Mouse (Mus musculus) right cerebral cortex, postnatal 14 days (tissue): Measurements from ENCODE around the gene Hmcn1.
A peak's percentile ranks its signal among the peaks of the same experiment; 100 is the strongest.

Experiments
- DNase-seq: peaks from one replicate; pipeline ENCODE4 v3.0.0; 2022

Hmcn1 gene

GRCm38 (mm10) chr1:150772958-150773357 lies 220.3 kb downstream of the Hmcn1 start:
- DNase-seq = no peak

- DNase-seq = no peak
These were observed 222.2 kb downstream of the Hmcn1 start for GRCm38 (mm10) chr1:150770948-150771521.

GRCm38 (mm10) chr1:150769836-150770235 lies 223.4 kb downstream of the Hmcn1 start:
- no peak for DNase-seq

- DNase-seq = no peak
These were observed 231.6 kb downstream of the Hmcn1 start for GRCm38 (mm10) chr1:150761678-150762077.

GRCm38 (mm10) chr1:150760801-150761331 lies 232.4 kb downstream of the Hmcn1 start:
- DNase-seq = no peak

GRCm38 (mm10) chr1:150759476-150760079 lies 233.7 kb downstream of the Hmcn1 start:
- DNase-seq = peak; percentile 16

GRCm38 (mm10) chr1:150753920-150754319 lies 239.3 kb downstream of the Hmcn1 start:
- no peak for DNase-seq

GRCm38 (mm10) chr1:150748783-150749182 lies 244.5 kb downstream of the Hmcn1 start:
- DNase-seq = no peak

- no peak for DNase-seq
These were observed 245.5 kb downstream of the Hmcn1 start for GRCm38 (mm10) chr1:150747771-150748170.

GRCm38 (mm10) chr1:150743097-150743843 lies 250.0 kb downstream of the Hmcn1 start:
- no peak for DNase-seq

- DNase-seq = no peak
These were observed 250.7 kb downstream of the Hmcn1 start for GRCm38 (mm10) chr1:150742376-150743087.

GRCm38 (mm10) chr1:150711438-150711837 lies 281.8 kb downstream of the Hmcn1 start:
- DNase-seq = no peak

- DNase-seq = no peak
These were observed 286.7 kb downstream of the Hmcn1 start for GRCm38 (mm10) chr1:150706502-150706901.

GRCm38 (mm10) chr1:150697749-150698148 lies 295.5 kb downstream of the Hmcn1 start:
- no peak for DNase-seq

GRCm38 (mm10) chr1:150682044-150682443 lies 311.2 kb downstream of the Hmcn1 start:
- no peak for DNase-seq

GRCm38 (mm10) chr1:150681433-150681832 lies 311.8 kb downstream of the Hmcn1 start:
- no peak for DNase-seq

GRCm38 (mm10) chr1:150681006-150681405 lies 312.2 kb downstream of the Hmcn1 start:
- DNase-seq = peak; percentile 4

GRCm38 (mm10) chr1:150680345-150680744 lies 312.9 kb downstream of the Hmcn1 start:
- DNase-seq = no peak

GRCm38 (mm10) chr1:150645314-150645713 lies 347.9 kb downstream of the Hmcn1 start:
- DNase-seq = no peak

- no peak for DNase-seq
These were observed 353.7 kb downstream of the Hmcn1 start for GRCm38 (mm10) chr1:150639522-150639921.

- DNase-seq = no peak
These were observed 360.7 kb downstream of the Hmcn1 start for GRCm38 (mm10) chr1:150632506-150632905.

- no peak for DNase-seq
These were observed 361.4 kb downstream of the Hmcn1 start for GRCm38 (mm10) chr1:150631856-150632171.
